Mouse (Mus musculus): ENCODE measurements around the gene Gm10717. TPM values are rescaled to one million over a fixed set of nuclear protein-coding genes. Genes with fewer than 3 reads are reported as not detected.
"Not testable (repeated sequence)": the region's sequence is repeated elsewhere in the genome, so short reads cannot be mapped to it uniquely, and the experiment has no call there.

The Gm10717 gene
- 1.5 and 3.1 TPM in 2 replicates for total RNA-seq (2017)

DNA sequence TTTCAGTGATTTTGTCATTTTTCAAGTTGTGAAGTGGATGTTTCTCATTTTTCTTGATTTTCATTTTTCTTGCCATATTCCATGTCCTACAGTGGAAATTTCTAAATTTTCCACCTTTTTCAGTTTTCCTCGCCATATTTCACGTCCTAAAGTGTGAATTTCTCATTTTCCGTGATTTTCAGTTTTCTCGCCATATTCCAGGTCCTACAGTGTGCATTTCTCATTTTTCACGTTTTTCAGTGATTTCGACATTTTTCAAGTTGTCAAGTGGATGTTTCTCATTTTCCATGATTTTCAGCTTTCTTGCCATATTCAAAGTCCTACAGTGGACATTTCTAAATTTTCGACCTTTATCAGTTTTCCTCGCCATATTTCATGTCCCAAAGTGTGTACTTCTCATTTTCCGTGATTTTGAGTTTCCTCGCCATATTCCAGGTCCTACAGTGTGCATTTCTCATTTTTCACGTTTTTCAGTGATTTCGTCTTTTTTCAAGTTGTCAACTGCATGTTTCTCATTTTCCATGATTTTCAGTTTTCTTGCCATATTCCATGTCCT lies at the start of gene Gm10717:
Gene Gm10717 (plus strand): TSS at position 506 of the 556 bp plus-strand sequence.
- ATAC-seq (replicated peaks in 1 of 2; ENCODE audit: insufficient read depth in 1 of 2, low FRiP score in 2 of 2, low TSS enrichment in 1 of 2, low read depth in 1 of 2, poor library complexity in 2 of 2, severe bottlenecking in 2 of 2): not testable (repeated sequence)

DNA sequence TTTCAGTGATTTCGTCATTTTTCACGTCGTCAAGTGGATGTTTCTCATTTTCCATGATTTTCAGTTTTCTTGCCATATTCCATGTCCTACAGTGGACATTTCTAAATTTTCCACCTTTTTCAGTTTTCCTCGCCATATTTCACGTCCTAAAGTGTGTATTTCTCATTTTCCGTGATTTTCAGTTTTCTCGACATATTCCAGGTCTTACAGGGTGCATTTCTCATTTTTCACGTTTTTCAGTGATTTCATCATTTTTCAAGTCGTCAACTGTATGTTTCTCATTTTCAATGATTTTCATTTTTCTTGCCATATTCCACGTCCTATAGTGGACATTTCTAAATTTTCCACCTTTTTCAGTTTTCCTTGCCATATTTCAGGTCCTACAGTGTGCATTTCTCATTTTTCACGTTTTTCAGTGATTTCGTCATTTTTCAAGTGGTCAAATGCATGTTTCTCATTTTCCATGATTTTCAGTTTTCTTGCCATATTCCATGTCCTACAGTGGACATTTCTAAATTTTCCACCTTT lies 24.7 kb upstream of the Gm10717 start, which contains the start of gene Gm10722:
Gene Gm10722 (plus strand): TSS at position 478 of the 528 bp plus-strand sequence.
- ATAC-seq (replicated peaks in 1 of 2; ENCODE audit: insufficient read depth in 1 of 2, low FRiP score in 2 of 2, low TSS enrichment in 1 of 2, low read depth in 1 of 2, poor library complexity in 2 of 2, severe bottlenecking in 2 of 2): not testable (repeated sequence)

DNA sequence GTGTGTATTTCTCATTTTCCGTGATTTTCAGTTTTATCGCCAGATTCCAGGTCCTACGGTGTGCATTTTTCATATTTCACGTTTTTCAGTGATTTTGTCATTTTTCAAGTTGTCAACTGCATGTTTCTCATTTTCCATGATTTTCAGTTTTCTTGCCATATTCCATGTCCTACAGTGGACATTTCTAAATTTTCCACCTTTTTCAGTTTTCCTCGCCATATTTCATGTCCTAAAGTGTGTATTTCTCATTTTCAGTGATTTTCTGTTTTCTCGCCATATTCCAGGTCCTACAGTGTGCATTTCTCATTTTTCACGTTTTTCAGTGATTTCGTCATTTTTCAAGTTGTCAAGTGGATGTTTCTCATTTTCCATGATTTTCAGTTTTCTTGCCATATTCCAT lies 24.2 kb upstream of the Gm10717 start:
- not testable (repeated sequence) for ATAC-seq (replicated peaks in 1 of 2; ENCODE audit: insufficient read depth in 1 of 2, low FRiP score in 2 of 2, low TSS enrichment in 1 of 2, low read depth in 1 of 2, poor library complexity in 2 of 2, severe bottlenecking in 2 of 2)

DNA sequence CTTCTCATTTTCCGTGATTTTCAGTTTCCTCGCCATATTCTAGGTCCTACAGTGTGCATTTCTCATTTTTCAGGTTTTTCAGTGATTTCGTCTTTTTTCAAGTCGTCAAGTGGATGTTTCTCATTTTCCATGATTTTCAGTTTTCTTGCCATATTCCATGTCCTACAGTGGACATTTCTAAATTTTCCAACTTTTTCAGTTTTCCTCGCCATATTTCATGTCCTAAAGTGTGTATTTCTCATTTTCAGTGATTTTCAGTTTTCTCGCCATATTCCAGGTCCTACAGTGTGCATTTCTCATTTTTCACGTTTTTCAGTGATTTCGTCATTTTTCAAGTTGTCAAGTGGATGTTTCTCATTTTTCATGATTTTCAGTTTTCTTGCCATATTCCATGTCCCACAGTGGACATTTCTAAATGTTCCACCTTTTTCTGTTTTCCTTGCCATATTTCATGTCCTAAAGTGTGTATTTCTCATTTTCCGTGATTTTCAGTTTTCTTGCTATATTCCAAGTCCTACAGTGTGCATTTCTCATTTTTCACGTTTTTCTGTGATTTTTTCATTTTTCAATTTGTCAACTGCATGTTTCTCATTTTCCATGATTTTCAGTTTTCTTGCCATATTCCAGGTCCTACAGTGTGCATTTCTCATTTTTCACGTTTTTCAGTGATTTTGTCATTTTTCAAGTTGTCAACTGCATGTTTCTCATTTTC lies 23.1 kb upstream of the Gm10717 start:
- ATAC-seq (replicated peaks in 1 of 2; ENCODE audit: insufficient read depth in 1 of 2, low FRiP score in 2 of 2, low TSS enrichment in 1 of 2, low read depth in 1 of 2, poor library complexity in 2 of 2, severe bottlenecking in 2 of 2): peak; percentile 25 to 40; a peak in 2 of 4 replicates

DNA sequence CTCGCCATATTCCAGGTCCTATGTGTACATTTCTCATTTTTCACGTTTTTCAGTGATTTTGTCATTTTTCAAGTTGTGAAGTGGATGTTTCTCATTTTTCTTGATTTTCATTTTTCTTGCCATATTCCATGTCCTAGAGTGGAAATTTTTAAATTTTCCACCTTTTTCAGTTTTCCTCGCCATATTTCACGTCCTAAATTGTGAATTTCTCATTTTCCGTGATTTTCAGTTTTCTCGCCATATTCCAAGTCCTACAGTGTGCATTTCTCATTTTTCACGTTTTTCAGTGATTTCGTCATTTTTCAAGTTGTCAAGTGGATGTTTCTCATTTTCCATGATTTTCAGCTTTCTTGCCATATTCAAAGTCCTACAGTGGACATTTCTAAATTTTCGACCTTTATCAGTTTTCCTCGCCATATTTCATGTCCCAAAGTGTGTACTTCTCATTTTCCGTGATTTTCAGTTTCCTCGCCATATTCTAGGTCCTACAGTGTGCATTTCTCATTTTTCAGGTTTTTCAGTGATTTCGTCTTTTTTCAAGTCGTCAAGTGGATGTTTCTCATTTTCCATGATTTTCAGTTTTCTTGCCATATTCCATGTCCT lies 22.3 kb upstream of the Gm10717 start, which contains the start of gene Gm11168:
Gene Gm11168 (plus strand): TSS at position 553 of the 603 bp plus-strand sequence.
- ATAC-seq (replicated peaks in 1 of 2; ENCODE audit: insufficient read depth in 1 of 2, low FRiP score in 2 of 2, low TSS enrichment in 1 of 2, low read depth in 1 of 2, poor library complexity in 2 of 2, severe bottlenecking in 2 of 2): not testable (repeated sequence)

DNA sequence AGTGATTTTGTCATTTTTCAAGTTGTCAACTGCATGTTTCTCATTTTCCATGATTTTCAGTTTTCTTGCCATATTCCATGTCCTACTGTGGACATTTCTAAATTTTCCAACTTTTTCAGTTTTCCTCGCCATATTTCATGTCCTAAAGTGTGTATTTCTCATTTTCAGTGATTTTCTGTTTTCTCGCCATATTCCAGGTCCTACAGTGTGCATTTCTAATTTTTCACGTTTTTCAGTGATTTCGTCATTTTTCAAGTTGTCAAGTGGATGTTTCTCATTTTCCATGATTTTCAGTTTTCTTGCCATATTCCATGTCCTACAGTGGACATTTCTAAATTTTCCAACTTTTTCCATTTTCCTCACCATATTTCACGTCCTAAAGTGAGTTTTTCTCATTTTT lies 19.0 kb upstream of the Gm10717 start:
- peak; percentile 30 to 43 for ATAC-seq (replicated peaks in 1 of 2; ENCODE audit: insufficient read depth in 1 of 2, low FRiP score in 2 of 2, low TSS enrichment in 1 of 2, low read depth in 1 of 2, poor library complexity in 2 of 2, severe bottlenecking in 2 of 2)

DNA sequence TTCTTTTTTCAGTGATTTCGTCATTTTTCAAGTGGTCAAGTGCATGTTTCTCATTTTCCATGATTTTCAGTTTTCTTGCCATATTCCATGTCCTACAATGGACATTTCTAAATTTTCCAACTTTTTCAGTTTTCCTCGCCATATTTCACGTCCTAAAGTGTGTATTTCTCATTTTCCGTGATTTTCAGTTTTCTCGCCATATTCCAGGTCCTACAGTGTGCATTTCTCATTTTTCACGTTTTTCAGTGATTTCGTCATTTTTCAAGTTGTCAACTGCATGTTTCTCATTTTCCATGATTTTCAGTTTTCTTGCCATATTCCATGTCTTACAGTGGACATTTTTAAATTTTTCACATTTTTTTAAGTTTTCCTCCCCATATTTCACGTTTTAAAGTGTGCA lies 18.6 kb upstream of the Gm10717 start:
- ATAC-seq (replicated peaks in 1 of 2; ENCODE audit: insufficient read depth in 1 of 2, low FRiP score in 2 of 2, low TSS enrichment in 1 of 2, low read depth in 1 of 2, poor library complexity in 2 of 2, severe bottlenecking in 2 of 2): not testable (repeated sequence)

DNA sequence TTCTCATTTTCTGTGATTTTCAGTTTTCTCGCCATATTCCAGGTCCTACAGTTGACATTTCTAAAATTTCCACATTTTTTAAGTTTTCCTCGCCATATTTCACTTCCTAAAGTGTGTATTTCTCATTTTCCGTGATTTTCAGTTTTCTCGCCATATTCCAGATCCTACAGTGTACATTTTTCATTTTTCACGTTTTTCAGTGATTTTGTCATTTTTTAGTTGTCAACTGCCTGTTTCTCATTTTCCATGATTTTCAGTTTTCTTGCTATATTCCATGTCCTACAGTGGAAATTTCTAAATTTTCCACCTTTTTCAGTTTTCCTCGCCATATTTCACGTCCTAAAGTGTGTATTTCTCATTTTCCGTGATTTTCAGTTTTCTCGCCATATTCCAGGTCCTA lies 17.9 kb upstream of the Gm10717 start:
- ATAC-seq (replicated peaks in 1 of 2; ENCODE audit: insufficient read depth in 1 of 2, low FRiP score in 2 of 2, low TSS enrichment in 1 of 2, low read depth in 1 of 2, poor library complexity in 2 of 2, severe bottlenecking in 2 of 2): peak; percentile 24 to 25

DNA sequence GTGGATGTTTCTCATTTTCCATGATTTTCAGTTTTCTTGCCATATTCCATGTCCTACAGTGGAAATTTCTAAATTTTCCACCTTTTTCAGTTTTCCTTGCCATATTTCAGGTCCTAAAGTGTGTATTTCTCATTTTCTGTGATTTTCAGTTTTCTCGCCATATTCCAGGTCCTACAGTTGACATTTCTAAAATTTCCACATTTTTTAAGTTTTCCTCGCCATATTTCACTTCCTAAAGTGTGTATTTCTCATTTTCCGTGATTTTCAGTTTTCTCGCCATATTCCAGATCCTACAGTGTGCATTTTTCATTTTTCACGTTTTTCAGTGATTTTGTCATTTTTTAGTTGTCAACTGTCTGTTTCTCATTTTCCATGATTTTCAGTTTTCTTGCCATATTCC lies 15.9 kb upstream of the Gm10717 start:
- ATAC-seq (replicated peaks in 1 of 2; ENCODE audit: insufficient read depth in 1 of 2, low FRiP score in 2 of 2, low TSS enrichment in 1 of 2, low read depth in 1 of 2, poor library complexity in 2 of 2, severe bottlenecking in 2 of 2): peak; percentile 14 to 24

DNA sequence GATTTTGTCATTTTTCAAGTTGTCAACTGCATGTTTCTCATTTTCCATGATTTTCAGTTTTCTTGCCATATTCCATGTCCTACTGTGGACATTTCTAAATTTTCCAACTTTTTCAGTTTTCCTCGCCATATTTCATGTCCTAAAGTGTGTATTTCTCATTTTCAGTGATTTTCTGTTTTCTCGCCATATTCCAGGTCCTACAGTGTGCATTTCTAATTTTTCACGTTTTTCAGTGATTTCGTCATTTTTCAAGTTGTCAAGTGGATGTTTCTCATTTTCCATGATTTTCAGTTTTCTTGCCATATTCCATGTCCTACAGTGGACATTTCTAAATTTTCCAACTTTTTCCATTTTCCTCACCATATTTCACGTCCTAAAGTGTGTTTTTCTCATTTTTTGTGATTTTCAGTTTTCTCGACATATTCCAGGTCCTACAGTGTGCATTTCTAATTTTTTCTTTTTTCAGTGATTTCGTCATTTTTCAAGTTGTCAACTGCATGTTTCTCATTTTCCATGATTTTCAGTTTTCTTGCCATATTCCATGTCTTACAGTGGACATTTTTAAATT lies 13.1 kb upstream of the Gm10717 start:
- ATAC-seq (replicated peaks in 1 of 2; ENCODE audit: insufficient read depth in 1 of 2, low FRiP score in 2 of 2, low TSS enrichment in 1 of 2, low read depth in 1 of 2, poor library complexity in 2 of 2, severe bottlenecking in 2 of 2): peak; percentile 39 to 56

DNA sequence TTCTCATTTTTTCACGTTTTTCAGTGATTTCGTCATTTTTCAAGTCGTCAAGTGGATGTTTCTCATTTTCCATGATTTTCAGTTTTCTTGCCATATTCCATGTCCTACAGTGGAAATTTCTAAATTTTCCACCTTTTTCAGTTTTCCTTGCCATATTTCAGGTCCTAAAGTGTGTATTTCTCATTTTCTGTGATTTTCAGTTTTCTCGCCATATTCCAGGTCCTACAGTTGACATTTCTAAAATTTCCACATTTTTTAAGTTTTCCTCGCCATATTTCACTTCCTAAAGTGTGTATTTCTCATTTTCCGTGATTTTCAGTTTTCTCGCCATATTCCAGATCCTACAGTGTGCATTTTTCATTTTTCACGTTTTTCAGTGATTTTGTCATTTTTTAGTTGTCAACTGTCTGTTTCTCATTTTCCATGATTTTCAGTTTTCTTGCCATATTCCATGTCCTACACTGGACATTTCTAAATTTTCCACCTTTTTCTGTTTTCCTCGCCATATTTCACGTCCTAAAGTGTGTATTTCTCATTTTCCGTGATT lies 12.4 kb upstream of the Gm10717 start, which contains the start of gene Gm10721:
Gene Gm10721 (plus strand): TSS at position 408 of the 547 bp plus-strand sequence.
- ATAC-seq (replicated peaks in 1 of 2; ENCODE audit: insufficient read depth in 1 of 2, low FRiP score in 2 of 2, low TSS enrichment in 1 of 2, low read depth in 1 of 2, poor library complexity in 2 of 2, severe bottlenecking in 2 of 2): peak; percentile 37 to 39

DNA sequence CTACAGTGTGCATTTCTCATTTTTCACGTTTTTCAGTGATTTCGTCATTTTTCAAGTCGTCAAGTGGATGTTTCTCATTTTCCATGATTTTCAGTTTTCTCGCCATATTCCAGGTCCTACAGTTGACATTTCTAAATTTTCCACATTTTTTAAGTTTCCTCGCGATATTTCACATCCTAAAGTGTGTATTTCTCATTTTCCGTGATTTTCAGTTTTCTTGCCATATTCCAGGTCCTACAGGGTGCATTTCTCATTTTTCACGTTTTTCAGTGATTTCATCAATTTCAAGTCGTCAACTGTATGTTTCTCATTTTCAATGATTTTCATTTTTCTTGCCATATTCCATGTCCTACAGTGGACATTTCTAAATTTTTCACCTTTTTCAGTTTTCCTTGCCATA lies 9.9 kb upstream of the Gm10717 start, which contains the start of gene Gm10720:
Gene Gm10720 (plus strand): TSS at position 301 of the 400 bp plus-strand sequence.
- not testable (repeated sequence) for ATAC-seq (replicated peaks in 1 of 2; ENCODE audit: insufficient read depth in 1 of 2, low FRiP score in 2 of 2, low TSS enrichment in 1 of 2, low read depth in 1 of 2, poor library complexity in 2 of 2, severe bottlenecking in 2 of 2)

DNA sequence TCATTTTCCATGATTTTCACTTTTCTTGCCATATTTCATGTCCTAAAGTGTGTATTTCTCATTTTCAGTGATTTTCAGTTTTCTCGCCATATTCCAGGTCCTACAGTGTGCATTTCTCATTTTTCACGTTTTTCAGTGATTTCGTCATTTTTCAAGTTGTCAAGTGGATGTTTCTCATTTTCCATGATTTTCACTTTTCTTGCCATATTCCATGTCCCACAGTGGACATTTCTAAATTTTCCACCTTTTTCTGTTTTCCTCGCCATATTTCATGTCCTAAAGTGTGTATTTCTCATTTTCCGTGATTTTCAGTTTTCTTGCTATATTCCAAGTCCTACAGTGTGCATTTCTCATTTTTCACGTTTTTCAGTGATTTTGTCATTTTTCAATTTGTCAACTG lies 9.3 kb upstream of the Gm10717 start:
- not testable (repeated sequence) for ATAC-seq (replicated peaks in 1 of 2; ENCODE audit: insufficient read depth in 1 of 2, low FRiP score in 2 of 2, low TSS enrichment in 1 of 2, low read depth in 1 of 2, poor library complexity in 2 of 2, severe bottlenecking in 2 of 2)

DNA sequence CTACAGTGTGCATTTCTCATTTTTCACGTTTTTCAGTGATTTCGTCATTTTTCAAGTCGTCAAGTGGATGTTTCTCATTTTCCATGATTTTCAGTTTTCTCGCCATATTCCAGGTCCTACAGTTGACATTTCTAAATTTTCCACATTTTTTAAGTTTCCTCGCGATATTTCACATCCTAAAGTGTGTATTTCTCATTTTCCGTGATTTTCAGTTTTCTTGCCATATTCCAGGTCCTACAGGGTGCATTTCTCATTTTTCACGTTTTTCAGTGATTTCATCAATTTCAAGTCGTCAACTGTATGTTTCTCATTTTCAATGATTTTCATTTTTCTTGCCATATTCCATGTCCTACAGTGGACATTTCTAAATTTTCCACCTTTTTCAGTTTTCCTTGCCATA lies 8.1 kb upstream of the Gm10717 start, which contains the start of gene Gm10719:
Gene Gm10719 (plus strand): TSS at position 301 of the 400 bp plus-strand sequence.
- ATAC-seq (replicated peaks in 1 of 2; ENCODE audit: insufficient read depth in 1 of 2, low FRiP score in 2 of 2, low TSS enrichment in 1 of 2, low read depth in 1 of 2, poor library complexity in 2 of 2, severe bottlenecking in 2 of 2): not testable (repeated sequence)

DNA sequence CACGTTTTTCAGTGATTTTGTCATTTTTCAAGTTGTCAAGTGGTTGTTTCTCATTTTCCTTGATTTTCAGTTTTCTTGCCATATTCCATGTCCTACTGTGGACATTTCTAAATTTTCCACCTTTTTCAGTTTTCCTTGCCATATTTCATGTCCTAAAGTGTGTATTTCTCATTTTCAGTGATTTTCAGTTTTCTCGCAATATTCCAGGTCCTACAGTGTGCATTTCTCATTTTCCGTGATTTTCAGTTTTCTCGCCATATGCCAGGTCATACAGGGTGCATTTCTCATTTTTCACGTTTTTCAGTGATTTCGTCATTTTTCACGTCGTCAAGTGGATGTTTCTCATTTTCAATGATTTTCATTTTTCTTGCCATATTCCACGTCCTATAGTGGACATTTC lies 6.3 kb upstream of the Gm10717 start:
- ATAC-seq (replicated peaks in 1 of 2; ENCODE audit: insufficient read depth in 1 of 2, low FRiP score in 2 of 2, low TSS enrichment in 1 of 2, low read depth in 1 of 2, poor library complexity in 2 of 2, severe bottlenecking in 2 of 2): not testable (repeated sequence)

DNA sequence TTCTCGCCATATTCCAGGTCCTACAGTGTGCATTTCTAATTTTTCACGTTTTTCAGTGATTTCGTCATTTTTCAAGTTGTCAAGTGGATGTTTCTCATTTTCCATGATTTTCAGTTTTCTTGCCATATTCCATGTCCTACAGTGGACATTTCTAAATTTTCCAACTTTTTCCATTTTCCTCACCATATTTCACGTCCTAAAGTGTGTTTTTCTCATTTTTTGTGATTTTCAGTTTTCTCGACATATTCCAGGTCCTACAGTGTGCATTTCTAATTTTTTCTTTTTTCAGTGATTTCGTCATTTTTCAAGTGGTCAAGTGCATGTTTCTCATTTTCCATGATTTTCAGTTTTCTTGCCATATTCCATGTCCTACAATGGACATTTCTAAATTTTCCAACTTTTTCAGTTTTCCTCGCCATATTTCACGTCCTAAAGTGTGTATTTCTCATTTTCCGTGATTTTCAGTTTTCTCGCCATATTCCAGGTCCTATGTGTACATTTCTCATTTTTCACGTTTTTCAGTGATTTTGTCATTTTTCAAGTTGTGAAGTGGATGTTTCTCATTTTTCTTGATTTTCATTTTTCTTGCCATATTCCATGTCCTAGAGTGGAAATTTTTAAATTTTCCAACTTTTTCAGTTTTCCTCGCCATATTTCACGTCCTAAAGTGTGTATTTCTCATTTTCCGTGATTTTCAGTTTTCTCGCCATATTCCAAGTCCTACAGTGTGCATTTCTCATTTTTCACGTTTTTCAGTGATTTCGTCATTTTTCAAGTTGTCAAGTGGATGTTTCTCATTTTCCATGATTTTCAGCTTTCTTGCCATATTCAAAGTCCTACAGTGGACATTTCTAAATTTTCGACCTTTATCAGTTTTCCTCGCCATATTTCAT lies 5.1 kb upstream of the Gm10717 start:
- peak; percentile 40 to 48 for ATAC-seq (replicated peaks in 1 of 2; ENCODE audit: insufficient read depth in 1 of 2, low FRiP score in 2 of 2, low TSS enrichment in 1 of 2, low read depth in 1 of 2, poor library complexity in 2 of 2, severe bottlenecking in 2 of 2)

All from hematopoietic stem cell, adult 5-6 weeks (primary cell).